Mouse (Mus musculus) retina, adult 2 months (tissue): Measurements from ENCODE around the gene Rbm33.

Experiments used
- DNase-seq: peaks from one replicate; pipeline ENCODE4 v3.0.0-alpha.2; 2012; ENCODE audit warnings: low read depth, low spot score

Gene Rbm33

GRCm38 (mm10) chr5:28316722-28317245 lies at the start of gene Rbm33:
Rbm33 (plus strand) TSS chr5:28317121.
- peak; percentile 80 for DNase-seq

- DNase-seq = no peak
These were observed 49.3 kb upstream of the Rbm33 start for GRCm38 (mm10) chr5:28267576-28267975.

DNA sequence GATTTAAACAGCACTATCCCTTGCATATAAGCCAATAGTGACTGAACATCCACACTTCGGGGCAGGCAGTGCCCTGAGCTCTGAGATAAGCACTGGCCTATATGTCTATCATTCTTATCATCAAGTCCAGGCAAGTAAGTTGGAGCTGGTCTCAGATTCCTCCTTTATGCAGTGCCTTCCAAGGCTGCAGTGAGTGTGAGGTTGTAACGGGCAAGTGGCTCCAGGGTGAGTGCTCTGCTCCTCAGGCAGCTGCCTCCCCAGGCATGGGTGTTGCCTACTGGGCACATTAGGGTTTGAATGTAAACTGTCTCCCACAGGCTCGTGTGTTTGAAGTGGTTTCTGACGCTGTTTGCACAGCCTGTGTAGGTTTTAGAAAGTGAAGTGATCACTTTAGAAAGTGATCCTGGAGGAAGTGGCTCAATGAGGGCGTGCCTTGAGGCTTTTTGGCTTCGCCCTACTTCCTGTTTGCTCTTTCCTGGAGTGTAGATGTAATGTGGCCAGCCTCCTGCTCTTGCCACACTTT lies 47.4 kb upstream of the Rbm33 start:
- DNase-seq = no peak

- no peak for DNase-seq
These were observed 44.1 kb upstream of the Rbm33 start for GRCm38 (mm10) chr5:28272836-28273235.

DNA sequence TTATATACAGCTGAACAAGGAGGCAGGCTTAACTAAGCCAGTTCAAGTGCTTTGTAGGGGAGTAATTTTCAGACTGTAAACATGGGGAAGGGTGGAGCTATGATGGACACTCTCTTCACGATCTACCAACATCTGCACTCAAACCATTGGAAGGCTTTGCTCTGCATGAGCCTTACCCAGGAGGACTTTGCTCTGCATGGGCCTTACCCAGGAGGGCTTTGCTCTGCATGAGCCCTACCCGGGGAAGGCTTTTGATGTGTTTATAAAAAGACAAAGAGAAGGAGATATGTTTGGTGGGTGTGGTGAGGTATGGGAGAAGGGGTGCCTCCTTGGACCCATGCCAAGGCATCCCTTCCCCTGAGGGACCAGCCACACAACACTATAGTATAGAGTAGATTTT lies 39.6 kb upstream of the Rbm33 start:
- DNase-seq = no peak

GRCm38 (mm10) chr5:28289111-28289510 lies 27.8 kb upstream of the Rbm33 start:
- DNase-seq = no peak

- no peak for DNase-seq
These were observed 26.3 kb upstream of the Rbm33 start for GRCm38 (mm10) chr5:28290630-28291029.

GRCm38 (mm10) chr5:28291118-28291850 lies 25.6 kb upstream of the Rbm33 start:
- no peak for DNase-seq

- no peak for DNase-seq
These were observed 24.6 kb upstream of the Rbm33 start for GRCm38 (mm10) chr5:28292281-28292680.

DNA sequence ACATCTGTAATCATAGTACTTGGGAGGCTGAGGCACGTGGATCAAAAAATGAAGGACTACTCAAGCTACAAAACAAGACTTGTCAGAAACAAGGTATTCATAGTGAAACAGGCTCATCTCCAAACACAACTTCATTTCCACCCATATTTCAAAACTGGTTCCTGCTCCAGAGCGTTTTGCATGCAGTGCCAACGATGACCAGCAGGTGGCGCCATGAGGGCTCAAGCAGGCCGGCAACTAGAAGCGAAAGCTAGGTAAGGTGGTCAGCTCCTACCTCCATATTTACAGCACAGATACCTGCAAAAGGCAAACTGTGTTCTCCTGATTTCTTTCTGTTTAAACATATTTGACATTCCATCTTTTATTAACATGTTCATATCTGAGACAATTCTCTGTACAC lies 22.9 kb upstream of the Rbm33 start:
- peak; percentile 42 for DNase-seq

GRCm38 (mm10) chr5:28298161-28298560 lies 18.8 kb upstream of the Rbm33 start:
- no peak for DNase-seq

DNA sequence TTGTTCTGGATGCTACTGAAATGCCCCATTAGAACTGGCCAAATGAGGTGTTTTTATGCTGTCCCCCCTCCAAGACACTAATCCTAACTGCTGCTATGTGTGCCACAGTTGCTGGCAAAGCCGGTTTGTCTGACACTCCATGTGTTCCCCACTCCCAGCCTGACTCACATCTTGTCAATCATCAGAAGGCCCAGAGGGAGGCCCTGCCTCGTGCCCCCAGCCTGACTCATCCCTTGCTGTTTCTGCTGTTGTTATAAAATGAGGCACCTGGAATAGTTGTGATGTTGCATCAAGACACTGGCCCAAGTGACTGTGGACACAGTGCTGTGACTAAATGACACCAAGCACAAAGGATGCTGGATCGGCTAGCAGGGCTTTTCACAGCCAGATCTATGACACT lies 18.2 kb upstream of the Rbm33 start:
- DNase-seq = no peak

GRCm38 (mm10) chr5:28299346-28299745 lies 17.6 kb upstream of the Rbm33 start:
- no peak for DNase-seq

- DNase-seq = no peak
These were observed 14.2 kb upstream of the Rbm33 start for GRCm38 (mm10) chr5:28302671-28303070.

DNA sequence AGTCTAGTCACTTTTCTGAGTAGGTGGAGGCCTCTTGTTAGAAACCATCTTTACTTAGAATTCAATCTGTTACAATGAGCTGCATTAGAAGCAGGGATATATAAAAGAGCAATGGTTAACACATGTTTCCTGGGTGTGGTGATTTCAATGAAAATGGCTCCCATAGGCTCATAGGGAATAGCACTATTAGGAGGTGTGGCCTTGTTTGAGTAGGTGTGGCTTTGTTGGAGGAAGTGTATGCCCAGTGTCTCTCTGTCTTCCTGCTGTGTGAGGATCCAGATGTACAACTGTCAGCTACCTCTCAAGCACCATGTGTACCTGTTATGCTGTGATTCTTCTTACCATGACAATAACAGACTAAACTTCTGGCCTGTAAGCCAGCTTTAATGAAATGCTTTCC lies 12.4 kb upstream of the Rbm33 start:
- DNase-seq = no peak

GRCm38 (mm10) chr5:28315526-28315925 lies 1.4 kb upstream of the Rbm33 start:
- no peak for DNase-seq

DNA sequence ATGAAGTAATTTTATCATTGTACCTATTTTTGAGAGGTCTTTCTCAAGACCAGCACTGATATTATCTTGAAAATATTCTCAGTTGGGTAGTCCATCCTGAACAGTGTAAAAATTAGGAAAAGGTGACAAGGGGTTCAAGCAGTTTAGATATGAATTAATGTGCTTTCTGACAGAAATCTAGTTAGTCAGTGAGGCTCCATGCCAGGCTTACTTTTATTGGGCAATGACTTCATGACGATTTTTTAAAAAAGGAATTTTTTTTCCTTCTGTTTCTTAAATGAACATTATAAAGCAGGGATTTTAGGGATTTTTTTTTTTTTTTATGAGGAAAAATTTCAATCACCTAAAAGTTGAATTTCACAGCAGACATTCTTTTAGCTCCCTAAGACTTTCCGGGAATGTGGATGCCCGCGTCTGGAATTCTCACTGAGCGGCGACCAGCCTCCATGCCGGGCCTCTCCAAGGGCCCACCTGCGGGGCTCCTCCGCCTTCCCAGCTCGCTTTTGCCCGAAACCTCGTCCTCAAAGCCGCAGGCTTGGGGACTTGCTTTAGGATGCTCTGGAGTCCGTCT lies 685 bp upstream of the Rbm33 start:
- DNase-seq = no peak

DNA sequence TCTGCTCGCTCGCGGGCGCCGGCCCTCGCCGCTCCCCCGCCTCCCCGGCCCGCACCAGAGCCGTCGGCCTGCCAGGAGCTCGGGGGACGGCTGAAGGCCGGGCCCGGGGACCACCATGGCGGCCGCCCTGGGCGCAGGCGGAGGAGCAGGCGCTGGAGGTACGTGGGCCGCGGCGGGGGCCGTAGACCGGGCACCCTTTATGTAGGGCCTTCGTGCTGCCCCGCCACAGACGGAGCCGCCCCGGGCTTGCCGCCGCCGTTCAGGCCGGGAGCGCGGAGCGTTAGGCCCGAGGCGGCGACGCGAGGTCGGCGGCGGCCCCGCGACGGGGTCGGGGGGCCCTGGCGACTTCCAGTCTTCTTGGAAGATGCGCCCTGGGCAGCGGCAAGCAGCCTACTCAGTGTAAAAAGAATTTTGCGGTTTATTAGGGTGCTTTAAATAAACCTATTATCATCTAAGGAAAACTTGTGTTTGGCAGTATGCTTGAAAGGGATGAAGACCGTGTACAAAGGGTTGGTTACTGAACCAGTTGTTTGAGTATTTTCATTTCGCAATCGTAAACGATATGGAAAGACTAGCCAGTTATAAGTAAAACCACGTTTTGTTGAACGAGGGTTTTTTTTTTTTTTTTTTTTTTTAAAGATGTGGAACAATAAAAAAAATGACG lies 464 bp downstream of the Rbm33 start:
- DNase-seq = no peak

- no peak for DNase-seq
These were observed 971 bp downstream of the Rbm33 start for GRCm38 (mm10) chr5:28317917-28318267.

DNA sequence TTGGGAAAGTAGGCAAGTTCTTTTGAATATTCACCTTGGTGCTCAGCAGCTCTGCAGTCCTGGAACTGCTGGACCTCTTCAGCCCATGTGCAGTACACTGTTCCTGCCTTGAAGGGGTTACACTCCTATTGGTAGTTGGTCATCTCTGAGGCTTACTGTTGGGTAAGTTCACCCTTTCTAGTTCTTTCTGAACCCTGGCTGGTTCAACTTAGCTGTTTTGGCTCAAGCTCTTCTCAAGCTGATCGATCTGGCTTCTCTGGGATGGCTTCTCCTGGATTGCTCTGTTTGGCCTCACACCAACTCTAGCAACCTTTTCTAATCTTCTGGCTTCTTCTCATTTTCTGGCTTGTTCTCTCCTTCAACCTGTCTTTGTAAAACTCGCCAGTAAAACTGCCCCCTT lies 1.8 kb downstream of the Rbm33 start:
- DNase-seq = no peak

DNA sequence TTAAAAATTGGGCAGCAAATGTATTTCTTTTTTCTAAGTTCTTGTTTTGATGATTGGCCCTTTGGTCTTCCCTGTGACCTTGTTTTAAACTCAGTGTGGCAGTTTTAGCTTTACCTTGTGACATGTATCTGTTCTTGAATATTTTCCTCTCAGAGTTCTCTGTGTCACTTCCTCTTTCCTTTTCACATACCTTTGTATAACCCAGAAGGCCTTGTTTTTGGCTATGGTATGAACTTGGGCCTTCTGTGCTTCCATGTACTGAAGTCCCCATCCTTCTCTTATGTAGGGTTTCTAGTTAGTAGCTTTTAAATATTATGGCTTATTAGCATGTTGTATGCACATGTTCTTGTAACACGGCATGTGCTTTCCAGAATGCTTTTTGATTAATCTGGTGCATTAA lies 4.8 kb downstream of the Rbm33 start:
- no peak for DNase-seq

DNA sequence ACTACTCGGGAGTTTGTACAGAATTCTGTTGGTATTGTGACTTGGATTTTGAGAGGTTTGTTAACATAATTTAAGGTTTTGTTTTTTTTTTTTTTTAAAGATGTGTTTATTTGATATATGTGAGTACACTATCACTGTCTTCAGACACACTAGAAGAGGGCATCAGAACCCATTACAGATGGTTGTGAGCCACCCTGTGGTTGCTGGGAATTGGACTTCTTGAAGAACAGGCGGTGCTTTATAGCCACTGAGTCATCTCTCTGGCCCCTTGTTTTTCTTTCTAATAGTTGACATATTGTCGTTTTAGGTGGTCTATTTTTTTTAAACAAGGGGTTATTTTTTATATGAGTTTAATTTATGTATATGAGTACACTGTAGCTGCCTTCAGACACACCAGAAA lies 5.3 kb downstream of the Rbm33 start:
- DNase-seq = no peak

DNA sequence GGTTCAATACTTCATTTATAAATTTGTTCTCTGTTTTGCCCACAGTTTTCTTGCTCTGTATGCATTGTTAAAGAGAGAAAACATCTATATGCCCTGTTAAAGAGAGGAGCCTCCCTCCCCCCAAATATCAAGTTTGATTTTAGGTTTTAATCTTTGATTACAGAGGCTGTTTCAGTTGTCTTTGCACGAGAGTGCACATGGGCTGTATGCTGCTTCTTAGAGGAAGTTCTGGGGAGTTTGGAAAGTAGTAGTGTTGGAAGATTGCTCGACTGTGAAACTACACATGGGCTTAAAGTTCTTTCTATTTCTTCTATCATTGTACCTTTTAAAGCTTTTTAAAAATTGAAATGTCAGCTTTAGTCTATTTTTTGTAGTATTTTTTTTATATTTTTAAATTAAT lies 6.9 kb downstream of the Rbm33 start:
- DNase-seq = no peak
